Mouse (Mus musculus) G1E (cell line): Measurements from ENCODE around the gene Clba1. TPM values are rescaled to one million over a fixed set of nuclear protein-coding genes. Genes with fewer than 3 reads are reported as not detected.

Experiments
- ATAC-seq: 2 replicates; pipeline ENCODE4 v1.8.0; 2016; ENCODE audit warnings: mild to moderate bottlenecking; ENCODE audit not compliant: insufficient number of reproducible peaks, poor library complexity, low FRiP score, severe bottlenecking; ENCODE audit errors: extremely low read depth
- DNase-seq: peaks from one replicate; pipeline ENCODE4 v3.0.0; 2012; ENCODE audit warnings: low spot score
- H3K27me3 ChIP-seq: 2 replicates; pipeline ENCODE4 v1.6.1; 2012; ENCODE audit warnings: mild to moderate bottlenecking, low read length, inconsistent platforms; ENCODE audit not compliant: insufficient read depth
- H3K36me3 ChIP-seq: replicated peaks from 2 replicates; pipeline ENCODE3; 2012; ENCODE audit warnings: mild to moderate bottlenecking, inconsistent platforms
- H3K4me1 ChIP-seq: 2 replicates; pipeline ENCODE4 v1.6.1; 2012; ENCODE audit warnings: low read depth, low read length, inconsistent platforms, mixed read lengths; ENCODE audit not compliant: insufficient read depth
- H3K4me3 ChIP-seq: 2 replicates; pipeline ENCODE4 v1.5.1; 2012; ENCODE audit warnings: low read depth, mild to moderate bottlenecking, inconsistent platforms, low read length, moderate library complexity, mixed read lengths
- H3K9me3 ChIP-seq: replicated peaks from 2 replicates; pipeline ENCODE4 v1.6.1; 2012; ENCODE audit warnings: inconsistent platforms
- CTCF ChIP-seq: IDR thresholded peaks from 2 replicates; pipeline ENCODE4 v1.5.1; 2012; ENCODE audit warnings: low read depth, low read length, inconsistent platforms, mixed read lengths
- GATA1 ChIP-seq: IDR thresholded peaks from 2 replicates; pipeline ENCODE4 v1.6.1; 2012; ENCODE audit warnings: borderline replicate concordance, low read length, inconsistent platforms, mixed read lengths
- GATA2 ChIP-seq: IDR thresholded peaks from 2 replicates; pipeline ENCODE4 v1.6.1; 2012; ENCODE audit warnings: low read depth, low read length, inconsistent platforms, borderline replicate concordance
- POLR2AphosphoS5 ChIP-seq: IDR thresholded peaks from 2 replicates; pipeline ENCODE4 v1.6.1; 2012; ENCODE audit warnings: low read depth, low read length, inconsistent platforms; ENCODE audit not compliant: insufficient replicate concordance
- TAL1 ChIP-seq: conservative IDR thresholded peaks from 2 replicates; pipeline ENCODE4 v1.6.1; 2012; ENCODE audit warnings: low read depth, low read length, inconsistent platforms, mixed read lengths
- polyA plus RNA-seq: library from polyadenylated mRNA; stranded (reverse); fragments of >175 nt; gene quantifications from 2 replicates; pipeline ENCODE4 v1.2.3, GENCODE M21; 2012
- total RNA-seq, 2 experiments: library from RNA; stranded (forward) in 1 of 2; stranded (reverse) in 1 of 2; fragments of 200-1000 nt in 1 of 2; fragments of >200 nt in 1 of 2; fragmentation: Nextera tagmentation in 1 of 2; gene quantifications; 2 replicates each; pipeline ENCODE4 v1.2.3; 2014 to 2017

Gene Clba1
- total and polyA plus RNA-seq, 3 experiments = 0.83 to 5.3 (median 1.5) TPM

GRCm38 (mm10) chr12:112770396-112770795 lies 38.3 kb upstream of the Clba1 start:
- Histone ChIP-seq H3K4me3 (0 out of 2 replicates have a peak overlapping the region, but pooled peaks have one; percentile 15), H3K4me1 (no peaks in the 10 kb centered on the region), H3K27me3 (peaks cover 8% of the 10 kb centered on the region; the same call in 1 of the 2 replicates), H3K9me3 (no peaks in the 10 kb centered on the region), H3K36me3 (no peaks in the 10 kb centered on the region)
- TF ChIP-seq TAL1 (no peak), GATA2 (no peak), POLR2AphosphoS5 (no peak), GATA1 (no peak), CTCF (no peak)
- ATAC-seq (no peak), DNase-seq (no peak)

GRCm38 (mm10) chr12:112772306-112772705 lies 36.4 kb upstream of the Clba1 start:
- ATAC-seq (no peak), DNase-seq (no peak)
- H3K4me3 ChIP-seq = no peak overlapping the region
- TF ChIP-seq GATA2 (no peak), GATA1 (no peak), CTCF (no peak), TAL1 (no peak), POLR2AphosphoS5 (no peak)
- no peaks in the 10 kb centered on the region for H3K36me3 ChIP-seq
- no peaks in the 10 kb centered on the region for H3K4me1 ChIP-seq
- H3K9me3 ChIP-seq = no peaks in the 10 kb centered on the region
- H3K27me3 ChIP-seq = peaks cover 8% of the 10 kb centered on the region; the same call in 1 of the 2 replicates

GRCm38 (mm10) chr12:112773366-112773765 lies 35.4 kb upstream of the Clba1 start:
- Histone ChIP-seq H3K36me3 (no peaks in the 10 kb centered on the region), H3K9me3 (no peaks in the 10 kb centered on the region), H3K4me1 (no peaks in the 10 kb centered on the region), H3K4me3 (no peak overlapping the region), H3K27me3 (peaks cover 8% of the 10 kb centered on the region; the same call in 1 of the 2 replicates)
- no peak for TF ChIP-seq CTCF
- no peak for TF ChIP-seq POLR2AphosphoS5
- no peak for TF ChIP-seq TAL1
- ATAC-seq (no peak), DNase-seq (no peak)

DNA sequence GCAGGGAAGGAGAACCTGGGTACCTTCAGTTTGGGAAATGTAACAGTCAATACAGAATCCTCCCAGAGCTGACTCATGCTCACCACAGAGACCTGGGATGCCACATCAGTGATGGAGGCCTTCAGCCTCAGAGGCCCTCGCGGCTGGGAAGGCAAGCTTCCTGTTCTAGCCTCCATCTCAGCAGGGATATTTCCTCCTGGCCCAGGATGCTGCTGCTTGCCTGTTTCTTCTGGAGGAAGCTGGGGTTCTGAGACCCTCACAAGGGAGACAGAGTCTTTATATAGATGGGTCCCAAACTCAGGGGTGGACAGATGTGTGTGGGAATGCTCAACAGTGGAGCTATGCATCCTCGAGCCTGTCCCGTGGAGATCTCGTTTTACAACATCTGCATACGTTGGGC lies 34.7 kb upstream of the Clba1 start:
- Histone ChIP-seq H3K36me3 (no peaks in the 10 kb centered on the region), H3K27me3 (peaks cover 8% of the 10 kb centered on the region; the same call in 1 of the 2 replicates)

GRCm38 (mm10) chr12:112774481-112774880 lies 34.3 kb upstream of the Clba1 start:
- TF ChIP-seq CTCF = no peak
- no peak for TF ChIP-seq GATA1
- no peak for TF ChIP-seq POLR2AphosphoS5
- TF ChIP-seq GATA2 = no peak
- no peak for TF ChIP-seq TAL1
- peaks cover 8% of the 10 kb centered on the region; the same call in 1 of the 2 replicates for H3K27me3 ChIP-seq
- no peaks in the 10 kb centered on the region for H3K4me1 ChIP-seq
- no peak for ATAC-seq
- H3K9me3 ChIP-seq = peaks cover 3% of the 10 kb centered on the region
- no peak for DNase-seq
- no peaks in the 10 kb centered on the region for H3K36me3 ChIP-seq
- no peak overlapping the region for H3K4me3 ChIP-seq

More for the DNA sequence above, 34.7 kb upstream of the Clba1 start:
- TF ChIP-seq GATA1 (no peak), POLR2AphosphoS5 (no peak), CTCF (no peak), TAL1 (no peak), GATA2 (no peak)
- no peak for ATAC-seq
- H3K9me3 ChIP-seq = peaks cover 2% of the 10 kb centered on the region
- no peaks in the 10 kb centered on the region for H3K4me1 ChIP-seq
- no peak overlapping the region for H3K4me3 ChIP-seq
- DNase-seq = no peak

DNA sequence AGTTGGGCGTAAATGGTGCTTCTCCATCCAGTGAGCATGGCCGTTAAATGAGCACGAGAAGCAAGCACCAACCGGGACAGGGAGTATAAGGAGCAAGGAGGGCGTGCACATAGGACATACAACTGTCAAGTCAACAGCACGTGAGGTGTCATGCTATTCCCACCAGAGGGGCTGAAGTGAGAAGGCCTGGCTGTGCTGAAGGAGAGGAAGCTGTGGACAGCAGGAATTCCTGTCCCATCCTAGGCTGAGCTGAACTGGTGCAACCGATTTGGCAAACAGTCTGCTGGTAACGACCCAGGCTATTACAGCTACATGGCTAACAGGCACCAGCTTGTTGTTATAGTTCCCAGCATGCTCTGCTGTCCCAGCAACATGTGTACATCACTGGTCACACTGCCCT lies 17.7 kb upstream of the Clba1 start:
- no peaks in the 10 kb centered on the region for H3K36me3 ChIP-seq
- peaks cover 21% of the 10 kb centered on the region for H3K4me1 ChIP-seq
- TF ChIP-seq CTCF = no peak
- TF ChIP-seq GATA1 = no peak
- no peak for TF ChIP-seq TAL1
- no peak for TF ChIP-seq GATA2
- no peak for TF ChIP-seq POLR2AphosphoS5
- no peaks in the 10 kb centered on the region for H3K9me3 ChIP-seq
- no peak for DNase-seq
- peaks cover 18% of the 10 kb centered on the region; the same call in 1 of the 2 replicates for H3K27me3 ChIP-seq
- no peak for ATAC-seq
- H3K4me3 ChIP-seq = no peak overlapping the region
